Mouse (Mus musculus) G1E-ER4 (cell line): Measurements from ENCODE around the gene Gk. TPM values are rescaled to one million over a fixed set of nuclear protein-coding genes. Genes with fewer than 3 reads are reported as not detected.

Source experiments
- GATA1 ChIP-seq: IDR thresholded peaks from one replicate; pipeline ENCODE4 v1.8.0; 2012; ENCODE audit warnings: low read length, inconsistent platforms
- polyA plus RNA-seq: library from polyadenylated mRNA; stranded (reverse); fragments of >175 nt; gene quantifications from 2 replicates; pipeline ENCODE4 v1.2.3, GENCODE M21; 2012

Gk gene
- polyA plus RNA-seq, 1 experiment: 0.55 TPM

GRCm38 (mm10) chrX:85705715-85706114, 70.9 kb downstream of the Gk start:
- TF ChIP-seq GATA1: no peak

GRCm38 (mm10) chrX:85683723-85684122, 92.9 kb downstream of the Gk start:
- TF ChIP-seq GATA1: no peak

- TF ChIP-seq GATA1: no peak
These were observed 94.5 kb downstream of the Gk start for GRCm38 (mm10) chrX:85682125-85682524.

- no peak for TF ChIP-seq GATA1
These were observed 99.8 kb downstream of the Gk start for GRCm38 (mm10) chrX:85676808-85677207.

Other genes starting within 250 kb of the Gk start
- gene Tab3, start 202.8 kb downstream of the Gk start, polyA plus RNA-seq: 5.5 and 7.5 TPM in 2 replicates
- gene 5430427O19Rik, start 93.5 kb upstream of the Gk start, polyA plus RNA-seq: not detected in 2 replicates